Mouse (Mus musculus) megakaryocyte, embryonic 14.5 days (primary cell): ENCODE results near the gene Lrmda.

ENCODE experiments used
- FLI1 ChIP-seq: IDR thresholded peaks from 2 replicates; pipeline ENCODE4 v1.6.1; 2012; ENCODE audit warnings: low read length, inconsistent platforms, mixed read lengths
- GATA1 ChIP-seq: IDR thresholded peaks from 3 replicates; pipeline ENCODE4 v1.6.1; 2012; ENCODE audit warnings: mixed read lengths, low read length, inconsistent platforms, borderline replicate concordance

DNA sequence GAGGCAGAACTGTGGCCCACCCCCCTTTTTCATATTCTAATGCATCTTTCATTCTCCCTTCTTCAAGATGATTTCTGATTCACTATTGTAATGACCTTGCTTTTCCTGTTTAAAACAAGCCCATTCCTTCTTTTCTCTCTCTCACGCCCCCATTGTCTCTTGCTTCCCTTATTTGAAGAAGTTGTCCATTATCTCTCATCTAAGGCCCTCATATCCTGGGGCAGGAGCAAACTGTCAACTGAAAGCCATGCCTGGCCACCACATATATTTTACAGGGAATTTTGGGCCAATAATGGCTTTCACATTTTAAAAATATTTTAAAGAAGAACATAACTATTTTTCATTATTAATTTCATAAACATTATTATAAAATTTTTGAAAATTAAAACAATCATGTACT, 391.3 kb downstream of the Lrmda start:
- no peak for TF ChIP-seq GATA1
- no peak for TF ChIP-seq FLI1
